Mouse (Mus musculus): ENCODE data around the gene Rps6ka5.

GRCm38 (mm10) chr12:100705057-100705722 is 21.6 kb downstream of the Rps6ka5 start:
- TF ChIP-seq EP300 (IDR thresholded peaks at IDR 0.05; ENCODE audit: low read depth) (no peak), CTCF (IDR thresholded peaks at IDR 0.05; ENCODE audit: low read depth) (no peak)
